Mouse (Mus musculus): Measurements from ENCODE around the gene Nipal3.

The Nipal3 gene

GRCm38 (mm10) chr4:135494521-135495396 is at the start of gene Nipal3, which contains the start of gene Stpg1:
Gene Nipal3, minus strand, starts transcription at chr4:135495038.
Gene Stpg1, plus strand, starts transcription at chr4:135494790.
- peak; percentile 88 for DNase-seq (ENCODE audit: low spot score)

- no peak for DNase-seq (ENCODE audit: low spot score)
Measured at GRCm38 (mm10) chr4:135544284-135544683, 49.4 kb upstream of the Nipal3 start.

GRCm38 (mm10) chr4:135540057-135540456 is 45.2 kb upstream of the Nipal3 start:
- no peak for DNase-seq (ENCODE audit: low spot score)

- no peak for DNase-seq (ENCODE audit: low spot score)
Measured at GRCm38 (mm10) chr4:135539056-135539455, 44.2 kb upstream of the Nipal3 start.

GRCm38 (mm10) chr4:135535021-135535420 is 40.2 kb upstream of the Nipal3 start:
- DNase-seq (ENCODE audit: low spot score) = no peak

- no peak for DNase-seq (ENCODE audit: low spot score)
Measured at GRCm38 (mm10) chr4:135533001-135533400, 38.2 kb upstream of the Nipal3 start.

- no peak for DNase-seq (ENCODE audit: low spot score)
Measured at GRCm38 (mm10) chr4:135531771-135532613, 37.2 kb upstream of the Nipal3 start.

- no peak for DNase-seq (ENCODE audit: low spot score)
Measured at GRCm38 (mm10) chr4:135531236-135531635, 36.4 kb upstream of the Nipal3 start.

GRCm38 (mm10) chr4:135530270-135530669 is 35.4 kb upstream of the Nipal3 start:
- no peak for DNase-seq (ENCODE audit: low spot score)

- no peak for DNase-seq (ENCODE audit: low spot score)
Measured at GRCm38 (mm10) chr4:135526039-135526710, 31.3 kb upstream of the Nipal3 start.

GRCm38 (mm10) chr4:135525057-135525456 is 30.2 kb upstream of the Nipal3 start:
- DNase-seq (ENCODE audit: low spot score) = no peak

- no peak for DNase-seq (ENCODE audit: low spot score)
Measured at GRCm38 (mm10) chr4:135523939-135524338, 29.1 kb upstream of the Nipal3 start.

GRCm38 (mm10) chr4:135520421-135520820 is 25.6 kb upstream of the Nipal3 start:
- DNase-seq (ENCODE audit: low spot score) = no peak

GRCm38 (mm10) chr4:135518135-135518534 is 23.3 kb upstream of the Nipal3 start:
- no peak for DNase-seq (ENCODE audit: low spot score)

- no peak for DNase-seq (ENCODE audit: low spot score)
Measured at GRCm38 (mm10) chr4:135516351-135517316, 21.8 kb upstream of the Nipal3 start.

GRCm38 (mm10) chr4:135514925-135515324 is 20.1 kb upstream of the Nipal3 start:
- no peak for DNase-seq (ENCODE audit: low spot score)

- no peak for DNase-seq (ENCODE audit: low spot score)
Measured at GRCm38 (mm10) chr4:135513865-135514264, 19.0 kb upstream of the Nipal3 start.

- DNase-seq (ENCODE audit: low spot score) = peak; percentile 53
Measured at GRCm38 (mm10) chr4:135509515-135509914, 14.7 kb upstream of the Nipal3 start.

- peak; percentile 37 for DNase-seq (ENCODE audit: low spot score)
Measured at GRCm38 (mm10) chr4:135508419-135509039, 13.7 kb upstream of the Nipal3 start.

- DNase-seq (ENCODE audit: low spot score) = no peak
Measured at GRCm38 (mm10) chr4:135507547-135508350, 12.9 kb upstream of the Nipal3 start.
